Mouse (Mus musculus): Measurements from ENCODE around the gene Inpp5d.

GRCm38 (mm10) chr1:87696358-87696757, 76.2 kb downstream of the Inpp5d start:
- TF ChIP-seq CTCF (IDR thresholded peaks at IDR 0.05; ENCODE audit: insufficient read depth, low read length) (0 out of 2 replicates have a peak, but pooled peaks have one; percentile 20), POLR2A (IDR thresholded peaks at IDR 0.05; ENCODE audit: borderline replicate concordance, extremely low read depth, low read depth, low read length) (no peak)
